Mouse (Mus musculus): Measurements from ENCODE around the gene Anxa7. TPM values are rescaled to one million over a fixed set of nuclear protein-coding genes. Genes with fewer than 3 reads are reported as not detected.

Anxa7 gene
- polyA plus RNA-seq (2012; fragmentation: generic; extraction: Trizol) = 47.9 TPM
- long read RNA-seq, experiment 1, transcript Anxa7-202 (14 exons, 2,904 nt) = minor isoform, 7 of 119 reads
- long read RNA-seq, experiment 1, transcript Anxa7-207 (13 exons, 2,727 nt) = minor isoform, 6 of 119 reads
- long read RNA-seq, experiment 1, transcript Anxa7-201 (13 exons, 2,851 nt) = major isoform, 74 of 119 reads
- long read RNA-seq, experiment 1, partial matches to known transcripts = 27 of 119 reads
- long read RNA-seq, experiment 1, other reads (novel, unspliced or antisense) = 3 of 119 reads
- long read RNA-seq, experiment 2, transcript Anxa7-207 (13 exons, 2,727 nt) = minor isoform, 56 of 608 reads
- long read RNA-seq, experiment 2, transcript Anxa7-202 (14 exons, 2,904 nt) = minor isoform, 14 of 608 reads
- long read RNA-seq, experiment 2, transcript Anxa7-201 (13 exons, 2,851 nt) = major isoform, 434 of 608 reads
- long read RNA-seq, experiment 2, partial matches to known transcripts = 75 of 608 reads
- long read RNA-seq, experiment 2, other reads (novel, unspliced or antisense) = 29 of 608 reads

DNA sequence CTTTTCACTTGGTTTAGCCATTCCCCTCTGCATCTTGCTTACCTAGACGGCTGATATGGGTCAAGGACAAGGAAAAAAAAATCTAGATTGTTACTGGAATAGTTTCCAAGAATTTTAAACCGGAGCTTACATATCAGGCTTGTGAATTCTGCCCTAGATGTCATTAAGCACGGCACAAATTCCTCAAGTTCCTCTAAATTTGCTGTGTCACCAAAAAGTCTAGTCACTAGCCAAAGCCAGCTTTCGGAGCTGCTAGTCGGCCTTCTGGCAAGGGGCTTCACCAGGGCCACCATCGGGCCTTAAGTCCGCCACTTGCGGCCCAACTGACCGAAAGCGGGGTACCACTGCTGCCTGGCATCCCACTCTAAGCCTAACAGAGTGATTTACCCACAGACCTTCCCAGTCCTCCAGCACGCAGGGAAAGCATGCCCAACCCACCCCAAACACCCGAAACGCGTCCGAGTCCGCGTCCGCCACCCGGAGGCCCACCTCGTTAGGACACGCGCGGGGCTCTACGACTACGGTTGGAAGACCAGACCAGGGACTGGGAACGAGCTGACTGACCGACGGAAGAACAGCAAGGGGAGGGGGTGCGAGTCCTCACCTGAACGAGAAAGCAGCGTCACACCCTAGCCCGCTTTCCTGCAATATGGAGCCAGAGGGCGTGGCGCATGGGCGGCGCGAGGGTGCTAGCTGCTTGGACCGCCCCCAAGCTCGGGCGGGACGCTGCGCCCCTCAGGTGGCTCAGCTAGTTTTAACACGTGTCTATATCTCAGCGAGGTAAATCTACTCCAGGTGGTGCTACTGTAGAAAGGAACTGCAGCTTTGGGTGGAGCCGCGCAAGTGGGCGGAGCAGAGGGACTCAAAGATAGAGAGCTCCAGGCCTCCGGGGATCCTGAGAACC, at the start of gene Anxa7:
Gene Anxa7, minus strand, starts transcription at position 843 of the 904 bp plus-strand sequence.
- Histone ChIP-seq H3K79me2 (ENCODE audit: control insufficient read depth, insufficient read depth) (peaks cover 45% of the 10 kb centered on the region), H3K27me3 (ENCODE audit: control insufficient read depth, insufficient read depth, insufficient read length) (no peaks in the 10 kb centered on the region), H3ac (ENCODE audit: control insufficient read depth, insufficient read length, low read depth) (peak within 1 kb of the TSS; percentile 83), H3K79me3 (ENCODE audit: low read depth) (peaks cover 29% of the 10 kb centered on the region), H3K4me3 (ENCODE audit: insufficient read depth, poor library complexity, severe bottlenecking) (peak within 1 kb of the TSS; percentile 68), H3K36me3 (ENCODE audit: control insufficient read depth, insufficient read depth) (peaks cover 14% of the 10 kb centered on the region)
- TF ChIP-seq MAX (IDR thresholded peaks at IDR 0.05) (peak; percentile 62), FOSL1 (IDR thresholded peaks at IDR 0.05; ENCODE audit: insufficient read depth, low read length, poor library complexity, severe bottlenecking) (no peak)

DNA sequence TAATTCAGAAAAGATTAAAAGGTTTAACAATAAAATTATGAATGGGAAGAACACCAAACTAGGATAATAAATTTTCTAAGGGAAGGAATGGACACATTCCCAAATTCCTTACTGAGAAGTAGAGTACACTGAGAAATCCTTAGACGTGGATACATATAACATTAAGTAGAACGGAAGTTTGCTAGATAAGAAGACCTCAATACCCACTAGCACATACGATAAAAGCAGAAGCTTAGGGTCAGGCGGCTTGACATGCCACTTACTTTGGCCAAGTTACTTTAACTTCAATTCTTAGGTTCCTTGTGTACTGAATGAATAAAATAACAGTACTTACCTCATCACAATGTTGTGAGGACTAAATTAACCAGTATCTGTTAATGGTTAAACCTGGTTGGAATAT, 49.7 kb upstream of the Anxa7 start:
- TF ChIP-seq CTCF (IDR thresholded peaks at IDR 0.05; ENCODE audit: control insufficient read depth, insufficient read depth, insufficient read length) = no peak
- TF ChIP-seq CEBPB (IDR thresholded peaks at IDR 0.05; ENCODE audit: low read depth) = no peak
- TF ChIP-seq MAX (IDR thresholded peaks at IDR 0.05) = no peak
- TF ChIP-seq MYOG (IDR thresholded peaks at IDR 0.05; ENCODE audit: control insufficient read depth, extremely low read depth, insufficient read length) = no peak
- TF ChIP-seq FOSL1 (IDR thresholded peaks at IDR 0.05; ENCODE audit: insufficient read depth, low read length, poor library complexity, severe bottlenecking) = no peak
- TF ChIP-seq MYOD1 (IDR thresholded peaks at IDR 0.05; ENCODE audit: control insufficient read depth, insufficient read length, low read depth) = no peak
- no peak for TF ChIP-seq USF1 (IDR thresholded peaks at IDR 0.05; ENCODE audit: low read depth)

DNA sequence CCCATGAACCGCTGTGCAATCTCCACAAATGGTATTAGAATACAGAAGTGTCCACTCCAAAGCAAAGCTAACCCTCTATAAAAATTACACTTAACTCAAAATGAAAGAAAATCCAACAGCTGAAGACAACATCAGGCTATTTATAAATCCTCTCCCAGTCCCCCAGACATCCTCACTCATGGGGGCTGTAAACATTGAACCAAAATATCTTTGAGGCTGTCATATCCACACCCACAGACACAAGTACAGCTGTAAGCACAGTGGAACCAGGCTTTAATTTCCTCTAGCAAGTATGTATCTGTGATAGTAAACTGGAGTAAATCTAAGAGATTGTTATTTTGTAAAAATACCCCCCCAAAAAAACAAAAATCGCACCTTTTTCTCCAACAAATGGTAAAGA, 40.2 kb upstream of the Anxa7 start:
- no peak overlapping the region for H3ac ChIP-seq (ENCODE audit: control insufficient read depth, insufficient read length, low read depth)
- H3K36me3 ChIP-seq (ENCODE audit: control insufficient read depth, insufficient read depth) = peaks cover 77% of the 10 kb centered on the region
- no peaks in the 10 kb centered on the region for H3K79me2 ChIP-seq (ENCODE audit: control insufficient read depth, insufficient read depth)
- H3K27me3 ChIP-seq (ENCODE audit: control insufficient read depth, insufficient read depth, insufficient read length) = no peaks in the 10 kb centered on the region
- no peak overlapping the region for H3K4me3 ChIP-seq (ENCODE audit: insufficient read depth, poor library complexity, severe bottlenecking)
- no peaks in the 10 kb centered on the region for H3K79me3 ChIP-seq (ENCODE audit: low read depth)
- no peak for TF ChIP-seq CTCF (IDR thresholded peaks at IDR 0.05; ENCODE audit: control insufficient read depth, insufficient read depth, insufficient read length)
- TF ChIP-seq CEBPB (IDR thresholded peaks at IDR 0.05; ENCODE audit: low read depth) = no peak
- no peak for TF ChIP-seq USF1 (IDR thresholded peaks at IDR 0.05; ENCODE audit: low read depth)
- no peak for TF ChIP-seq MAX (IDR thresholded peaks at IDR 0.05)
- TF ChIP-seq FOSL1 (IDR thresholded peaks at IDR 0.05; ENCODE audit: insufficient read depth, low read length, poor library complexity, severe bottlenecking) = no peak
- no peak for TF ChIP-seq MYOG (IDR thresholded peaks at IDR 0.05; ENCODE audit: control insufficient read depth, extremely low read depth, insufficient read length)
- TF ChIP-seq MYOD1 (IDR thresholded peaks at IDR 0.05; ENCODE audit: control insufficient read depth, insufficient read length, low read depth) = no peak

More for the DNA sequence above, 49.7 kb upstream of the Anxa7 start:
- Histone ChIP-seq H3ac (ENCODE audit: control insufficient read depth, insufficient read length, low read depth) (no peak overlapping the region), H3K4me3 (ENCODE audit: insufficient read depth, poor library complexity, severe bottlenecking) (no peak overlapping the region), H3K79me3 (ENCODE audit: low read depth) (peaks cover 15% of the 10 kb centered on the region), H3K27me3 (ENCODE audit: control insufficient read depth, insufficient read depth, insufficient read length) (no peaks in the 10 kb centered on the region), H3K79me2 (ENCODE audit: control insufficient read depth, insufficient read depth) (peaks cover 25% of the 10 kb centered on the region), H3K36me3 (ENCODE audit: control insufficient read depth, insufficient read depth) (peaks cover 45% of the 10 kb centered on the region)

DNA sequence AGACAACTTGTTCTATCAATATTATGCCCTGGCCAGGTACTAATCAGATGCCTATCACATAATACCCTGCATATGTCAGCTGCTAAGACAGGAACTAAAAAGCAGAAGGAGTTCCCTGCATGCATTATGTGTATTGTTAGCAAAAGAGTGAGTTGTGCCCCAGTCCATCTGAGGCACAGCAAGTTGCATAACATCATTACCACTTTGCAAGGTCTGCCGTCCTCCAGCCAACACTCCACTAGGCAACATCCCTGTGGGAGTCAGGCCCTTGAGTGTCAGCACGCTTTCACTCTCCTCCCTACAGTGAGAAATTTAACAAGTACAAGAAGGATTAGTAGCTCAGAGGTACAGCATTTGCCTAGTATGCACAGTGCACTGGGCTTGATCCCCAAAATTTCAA, 28.5 kb upstream of the Anxa7 start:
- H3K4me3 ChIP-seq (ENCODE audit: insufficient read depth, poor library complexity, severe bottlenecking) = no peak overlapping the region
- no peaks in the 10 kb centered on the region for H3K27me3 ChIP-seq (ENCODE audit: control insufficient read depth, insufficient read depth, insufficient read length)
- TF ChIP-seq CEBPB (IDR thresholded peaks at IDR 0.05; ENCODE audit: low read depth) (no peak), MAX (IDR thresholded peaks at IDR 0.05) (no peak), FOSL1 (IDR thresholded peaks at IDR 0.05; ENCODE audit: insufficient read depth, low read length, poor library complexity, severe bottlenecking) (no peak), USF1 (IDR thresholded peaks at IDR 0.05; ENCODE audit: low read depth) (no peak), MYOG (IDR thresholded peaks at IDR 0.05; ENCODE audit: control insufficient read depth, extremely low read depth, insufficient read length) (no peak), CTCF (IDR thresholded peaks at IDR 0.05; ENCODE audit: control insufficient read depth, insufficient read depth, insufficient read length) (no peak), MYOD1 (IDR thresholded peaks at IDR 0.05; ENCODE audit: control insufficient read depth, insufficient read length, low read depth) (no peak)
- no peaks in the 10 kb centered on the region for H3K79me3 ChIP-seq (ENCODE audit: low read depth)
- H3K79me2 ChIP-seq (ENCODE audit: control insufficient read depth, insufficient read depth) = no peaks in the 10 kb centered on the region
- no peak overlapping the region for H3ac ChIP-seq (ENCODE audit: control insufficient read depth, insufficient read length, low read depth)
- peaks cover 39% of the 10 kb centered on the region for H3K36me3 ChIP-seq (ENCODE audit: control insufficient read depth, insufficient read depth)

DNA sequence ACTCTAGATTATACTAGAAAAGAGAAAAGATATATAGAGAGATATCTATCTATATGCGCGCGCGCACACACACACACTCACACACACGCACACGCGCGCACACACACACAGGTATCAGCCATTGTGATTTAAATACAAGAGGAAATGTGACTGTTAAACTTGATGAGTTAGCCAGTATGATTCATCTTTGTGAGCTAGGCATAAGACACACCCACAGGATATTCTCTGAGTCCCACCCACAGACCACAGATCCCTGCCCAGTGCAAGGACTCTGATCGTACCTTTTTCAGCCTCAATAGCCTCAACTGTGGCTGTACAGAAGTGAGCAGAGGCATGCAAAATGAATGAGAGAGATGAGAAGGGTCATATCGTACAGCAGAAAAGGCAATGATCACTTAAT, 23.0 kb upstream of the Anxa7 start:
- no peaks in the 10 kb centered on the region for H3K27me3 ChIP-seq (ENCODE audit: control insufficient read depth, insufficient read depth, insufficient read length)
- H3ac ChIP-seq (ENCODE audit: control insufficient read depth, insufficient read length, low read depth) = no peak overlapping the region
- H3K79me3 ChIP-seq (ENCODE audit: low read depth) = no peaks in the 10 kb centered on the region
- TF ChIP-seq USF1 (IDR thresholded peaks at IDR 0.05; ENCODE audit: low read depth) (no peak), MYOD1 (IDR thresholded peaks at IDR 0.05; ENCODE audit: control insufficient read depth, insufficient read length, low read depth) (no peak), CTCF (IDR thresholded peaks at IDR 0.05; ENCODE audit: control insufficient read depth, insufficient read depth, insufficient read length) (no peak), MYOG (IDR thresholded peaks at IDR 0.05; ENCODE audit: control insufficient read depth, extremely low read depth, insufficient read length) (no peak), CEBPB (IDR thresholded peaks at IDR 0.05; ENCODE audit: low read depth) (no peak), FOSL1 (IDR thresholded peaks at IDR 0.05; ENCODE audit: insufficient read depth, low read length, poor library complexity, severe bottlenecking) (no peak), MAX (IDR thresholded peaks at IDR 0.05) (no peak)
- no peaks in the 10 kb centered on the region for H3K79me2 ChIP-seq (ENCODE audit: control insufficient read depth, insufficient read depth)
- H3K4me3 ChIP-seq (ENCODE audit: insufficient read depth, poor library complexity, severe bottlenecking) = no peak overlapping the region
- H3K36me3 ChIP-seq (ENCODE audit: control insufficient read depth, insufficient read depth) = peaks cover 28% of the 10 kb centered on the region
